Mouse (Mus musculus) cerebellum, adult 2 months (tissue): ENCODE results near the gene Pgf. TPM values are rescaled to one million over a fixed set of nuclear protein-coding genes. Genes with fewer than 3 reads are reported as not detected.
A peak's percentile ranks its signal among the peaks of the same experiment; 100 is the strongest.

ENCODE experiments used
- DNase-seq, 2 experiments: peaks; one replicate each; pipeline ENCODE4 v3.0.0; 2021
- H3K27ac ChIP-seq: fragments of 200-500 bp; 2 replicates; pipeline ENCODE4 v1.5.1; 2012; ENCODE audit warnings: low read length, control low read depth, inconsistent platforms; ENCODE audit not compliant: insufficient read depth
- H3K27me3 ChIP-seq: fragments of 200-500 bp; 2 replicates; pipeline ENCODE4 v1.6.1; 2012; ENCODE audit warnings: inconsistent platforms, mild to moderate bottlenecking, low read length, moderate library complexity; ENCODE audit not compliant: control insufficient read depth, insufficient read depth
- H3K4me1 ChIP-seq: fragments of 200-500 bp; 2 replicates; pipeline ENCODE4 v1.6.1; 2011; ENCODE audit warnings: low read length; ENCODE audit not compliant: control insufficient read depth, insufficient read depth
- H3K4me3 ChIP-seq: fragments of 200-500 bp; replicated peaks from 2 replicates; pipeline ENCODE3; 2011; ENCODE audit warnings: mild to moderate bottlenecking, low read depth, low read length, control low read depth; ENCODE audit not compliant: insufficient read depth
- CTCF ChIP-seq: fragments of 200-500 bp; IDR thresholded peaks from 2 replicates; pipeline ENCODE4 v1.5.1; 2011; ENCODE audit warnings: low read depth, mild to moderate bottlenecking, control low read depth, low read length, moderate library complexity, borderline replicate concordance; ENCODE audit not compliant: insufficient read depth
- POLR2A ChIP-seq: fragments of 200-500 bp; IDR thresholded peaks from 2 replicates; pipeline ENCODE4 v1.6.1; 2011; ENCODE audit warnings: low read length, control low read depth, borderline replicate concordance; ENCODE audit not compliant: insufficient read depth
- WGBS: fragments of 180-500 bp; shearing (Covaris S2); methylation state at CpG from one replicate; pipeline ENCODE4 v1.1.7; 2018; 5-methylcytosine and 5-hydroxymethylcytosine counted together
- polyA plus RNA-seq: library from polyadenylated mRNA; depleted of rRNA; stranded (reverse); fragments of >200 nt; gene quantifications from 2 replicates; pipeline ENCODE4 v1.2.3, GENCODE M21; 2012

Gene Pgf
- polyA plus RNA-seq, 1 experiment = 6.1 TPM

DNA sequence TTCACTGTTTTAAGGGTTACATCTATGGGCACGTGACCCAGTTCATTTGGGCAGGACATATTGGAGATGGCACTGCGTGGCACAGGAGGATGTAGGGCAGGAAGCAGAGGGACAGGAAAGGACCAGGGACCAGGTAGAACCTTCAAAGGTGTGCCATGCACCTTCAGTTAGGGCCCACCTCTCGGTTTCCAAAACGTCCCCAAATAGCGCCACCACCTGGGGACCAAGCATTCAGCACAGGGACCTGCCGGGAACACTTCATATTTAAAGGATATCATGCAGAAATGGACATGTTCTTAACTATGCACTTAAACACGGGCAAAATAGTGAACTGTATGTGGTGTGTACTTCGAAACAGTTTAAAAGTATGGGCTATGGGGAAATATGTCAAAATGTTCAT is 26.5 kb upstream of the Pgf start:
- DNase-seq = no peak
- Histone ChIP-seq H3K4me3 (no peak overlapping the region), H3K4me1 (peaks cover 7% of the 10 kb centered on the region; the same call in 1 of the 2 replicates), H3K27me3 (no peaks in the 10 kb centered on the region), H3K27ac (no peak overlapping the region)
- TF ChIP-seq CTCF (no peak), POLR2A (no peak)
- 52% methylated on average over 8 of the region's 8 CpGs for WGBS

DNA sequence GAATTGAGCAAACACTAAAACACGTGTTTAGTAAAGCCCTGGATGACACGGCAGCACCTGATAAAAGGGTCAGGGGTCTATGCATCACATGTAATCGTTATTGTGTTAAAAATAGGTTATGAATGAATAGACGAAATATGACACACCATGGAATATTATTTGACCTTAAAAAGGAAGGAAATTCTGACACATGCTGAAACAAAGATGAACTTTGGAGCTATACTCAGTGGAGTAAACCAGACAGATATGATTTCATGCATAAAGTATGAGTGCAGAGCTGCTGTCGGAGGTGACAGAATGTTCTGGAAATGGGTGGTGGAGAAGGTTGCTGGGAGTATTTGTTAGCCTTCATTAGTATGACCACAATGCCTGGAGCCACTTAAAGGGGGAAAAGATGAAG is 26.1 kb upstream of the Pgf start:
- no peak overlapping the region for H3K4me3 ChIP-seq
- H3K4me1 ChIP-seq = peaks cover 7% of the 10 kb centered on the region; the same call in 1 of the 2 replicates
- H3K27ac ChIP-seq = no peak overlapping the region
- no peak for DNase-seq
- H3K27me3 ChIP-seq = no peaks in the 10 kb centered on the region
- no peak for TF ChIP-seq POLR2A
- WGBS = 90% methylated on average over 5 of the region's 5 CpGs

DNA sequence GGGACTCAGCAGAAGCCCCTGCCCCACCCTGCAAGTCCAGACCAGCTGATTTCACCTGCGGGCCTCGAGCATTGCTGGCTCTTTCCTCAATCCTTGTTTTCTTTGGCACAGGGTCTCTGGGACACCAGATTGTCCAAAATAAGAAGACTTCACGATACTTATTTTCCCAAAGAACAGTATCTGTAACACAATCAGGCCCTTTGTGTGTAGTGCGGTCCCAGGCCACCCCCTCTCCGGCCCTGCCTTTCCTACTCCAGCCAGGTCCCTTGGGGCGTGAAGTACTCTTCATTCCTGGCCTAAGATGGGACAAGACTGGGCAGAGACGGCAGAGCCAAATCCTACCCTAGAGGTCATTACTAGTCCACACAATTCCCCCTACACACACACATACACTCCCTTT is 24.6 kb upstream of the Pgf start:
- no peaks in the 10 kb centered on the region for H3K27me3 ChIP-seq
- DNase-seq = no peak
- WGBS = 89% methylated on average over 7 of the region's 7 CpGs
- H3K4me3 ChIP-seq = no peak overlapping the region
- no peak overlapping the region for H3K27ac ChIP-seq
- H3K4me1 ChIP-seq = peaks cover 7% of the 10 kb centered on the region; the same call in 1 of the 2 replicates
- no peak for TF ChIP-seq CTCF
- no peak for TF ChIP-seq POLR2A

DNA sequence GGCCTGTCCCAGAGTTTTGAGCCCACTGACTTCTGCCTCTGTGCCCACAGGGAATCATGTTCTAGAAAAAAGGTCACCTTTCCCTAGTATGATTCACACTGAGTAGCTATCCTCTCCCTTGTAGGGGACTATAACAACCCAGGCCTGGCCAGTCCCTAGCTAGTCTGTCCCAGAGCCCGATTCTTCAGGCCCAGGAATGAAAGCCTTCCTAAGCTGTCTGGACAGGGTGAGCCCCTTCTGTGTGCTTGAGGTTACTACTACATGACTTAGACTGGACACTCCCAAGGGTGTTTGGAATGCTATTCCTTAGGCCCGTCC is 24.2 kb upstream of the Pgf start:
- 56% methylated on average over 2 of the region's 2 CpGs for WGBS
- no peak overlapping the region for H3K4me3 ChIP-seq
- H3K27me3 ChIP-seq = no peaks in the 10 kb centered on the region
- DNase-seq = no peak
- peaks cover 7% of the 10 kb centered on the region; the same call in 1 of the 2 replicates for H3K4me1 ChIP-seq
- no peak overlapping the region for H3K27ac ChIP-seq
- no peak for TF ChIP-seq CTCF
- TF ChIP-seq POLR2A = no peak

DNA sequence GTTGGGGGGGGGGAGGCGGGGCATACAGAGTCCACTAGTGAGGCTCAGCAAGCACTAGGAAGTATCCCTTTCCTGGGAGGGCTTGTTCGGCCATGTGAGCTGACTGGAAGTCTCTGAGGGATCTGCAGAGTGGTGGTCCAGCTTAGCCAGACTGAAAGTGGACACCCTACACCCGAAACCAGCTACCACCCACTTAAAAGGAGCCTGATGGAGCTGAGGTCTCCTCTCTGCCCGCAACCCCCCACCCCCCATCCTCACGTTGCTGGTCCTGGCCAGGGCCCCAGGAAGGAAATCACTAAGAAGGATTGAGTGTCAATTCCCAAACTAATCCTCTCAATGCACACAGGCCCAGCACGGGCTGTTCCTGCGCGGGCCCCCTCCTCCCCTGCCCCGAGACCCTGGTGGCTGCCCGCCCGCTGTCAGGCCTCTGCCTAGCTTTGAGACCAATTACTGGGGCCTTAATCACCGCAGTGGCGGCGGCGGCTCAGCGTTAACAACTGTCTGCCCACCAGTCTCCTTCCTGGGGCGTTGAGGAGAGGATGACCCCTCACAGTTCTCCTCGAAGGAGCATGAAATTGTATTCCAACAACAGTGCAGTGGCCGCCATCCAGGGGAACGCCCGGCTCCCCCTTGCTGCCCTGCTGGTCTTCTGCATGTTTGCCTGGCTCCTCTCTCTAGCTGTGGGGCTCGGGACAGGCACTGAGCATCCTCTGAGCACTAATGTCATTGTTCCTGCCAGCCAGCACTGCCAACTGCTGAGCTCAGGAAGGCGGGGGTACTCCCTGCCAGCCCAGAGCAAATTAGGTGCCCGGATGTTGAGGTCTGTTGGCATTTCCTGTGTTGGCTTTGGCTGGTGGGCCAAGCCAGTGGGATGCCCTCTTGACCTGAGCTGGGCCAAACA is 23.6 kb upstream of the Pgf start:
- WGBS = 25% methylated on average over 24 of the region's 24 CpGs
- Histone ChIP-seq H3K27ac (no peak overlapping the region), H3K27me3 (no peaks in the 10 kb centered on the region), H3K4me3 (no peak overlapping the region), H3K4me1 (peaks cover 7% of the 10 kb centered on the region; the same call in 1 of the 2 replicates)
- TF ChIP-seq CTCF = no peak
- no peak for TF ChIP-seq POLR2A
- DNase-seq = peak; percentile 36 to 39

DNA sequence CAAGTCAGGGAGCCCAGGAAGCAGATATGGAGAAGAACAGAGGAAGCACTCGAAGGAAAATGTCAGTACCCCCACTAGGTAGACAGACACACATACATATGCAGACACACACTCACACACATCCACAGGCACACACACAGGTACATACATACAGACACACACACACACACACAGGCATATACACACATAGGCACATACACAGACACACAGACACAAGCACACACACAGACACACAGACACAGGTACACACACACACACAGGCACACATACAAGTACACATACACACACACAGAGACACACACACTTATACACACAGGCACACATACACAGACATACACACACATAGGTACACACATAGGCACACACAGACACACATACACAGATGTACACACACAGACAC is 22.4 kb upstream of the Pgf start:
- H3K27ac ChIP-seq = no peak overlapping the region
- H3K27me3 ChIP-seq = no peaks in the 10 kb centered on the region
- no peak overlapping the region for H3K4me3 ChIP-seq
- TF ChIP-seq POLR2A (no peak), CTCF (no peak)
- H3K4me1 ChIP-seq = peaks cover 7% of the 10 kb centered on the region; the same call in 1 of the 2 replicates
- 72% methylated on average over 1 of the region's 1 CpGs for WGBS
- DNase-seq = no peak

DNA sequence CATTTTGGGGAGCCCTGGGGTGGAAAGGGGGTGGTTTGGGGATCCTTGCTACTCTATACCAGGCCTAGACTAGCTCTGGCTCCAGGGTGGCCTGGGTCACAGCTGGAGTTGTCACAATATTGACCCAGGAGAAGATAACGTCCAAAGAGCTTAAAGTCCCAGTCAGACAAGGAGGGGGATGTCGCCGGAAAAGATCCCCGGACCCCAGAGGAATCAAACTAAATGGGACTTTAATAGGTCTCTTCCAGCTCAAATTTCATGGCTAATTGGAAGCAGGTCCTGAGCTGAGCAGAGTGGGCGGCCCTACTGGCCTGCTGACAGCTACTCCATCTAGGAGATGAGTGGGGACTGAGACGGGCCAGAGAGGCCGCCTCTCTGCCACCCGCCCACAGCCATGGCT is 20.3 kb upstream of the Pgf start:
- WGBS = 58% methylated on average over 8 of the region's 8 CpGs
- H3K27ac ChIP-seq = no peak overlapping the region
- H3K27me3 ChIP-seq = no peaks in the 10 kb centered on the region
- TF ChIP-seq CTCF (no peak), POLR2A (no peak)
- H3K4me1 ChIP-seq = peaks cover 7% of the 10 kb centered on the region; the same call in 1 of the 2 replicates
- H3K4me3 ChIP-seq = no peak overlapping the region
- DNase-seq = no peak

DNA sequence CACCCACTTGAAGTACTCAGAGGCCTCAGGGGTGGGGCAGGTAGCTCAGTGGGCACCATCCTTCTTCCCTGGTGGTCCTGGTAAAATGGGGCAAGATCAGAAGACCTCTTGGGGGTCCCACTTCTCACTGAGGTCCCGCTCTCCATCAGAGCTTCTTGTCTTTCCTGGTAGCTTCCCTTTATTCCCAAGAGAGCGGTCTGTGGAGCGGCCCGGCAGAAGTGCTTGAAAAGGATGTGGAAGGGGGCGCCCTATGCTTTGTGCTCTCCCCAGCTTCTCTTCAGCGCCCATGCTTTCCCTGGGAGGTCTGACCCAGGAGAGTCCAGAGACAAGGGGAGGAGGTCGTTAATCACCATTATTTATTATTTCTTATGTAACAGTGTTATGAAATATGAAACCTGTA is 19.8 kb upstream of the Pgf start:
- WGBS = 91% methylated on average over 7 of the region's 7 CpGs
- Histone ChIP-seq H3K27me3 (no peaks in the 10 kb centered on the region), H3K27ac (no peak overlapping the region), H3K4me1 (peaks cover 7% of the 10 kb centered on the region; the same call in 1 of the 2 replicates), H3K4me3 (no peak overlapping the region)
- no peak for DNase-seq
- no peak for TF ChIP-seq POLR2A
- TF ChIP-seq CTCF = no peak
